Mouse (Mus musculus) cerebellum, adult 9-11 months (tissue): Measurements from ENCODE around the gene Usp47.

ENCODE experiments used
- DNase-seq: peaks from one replicate; pipeline ENCODE4 v3.0.0; 2022

The Usp47 gene

DNA sequence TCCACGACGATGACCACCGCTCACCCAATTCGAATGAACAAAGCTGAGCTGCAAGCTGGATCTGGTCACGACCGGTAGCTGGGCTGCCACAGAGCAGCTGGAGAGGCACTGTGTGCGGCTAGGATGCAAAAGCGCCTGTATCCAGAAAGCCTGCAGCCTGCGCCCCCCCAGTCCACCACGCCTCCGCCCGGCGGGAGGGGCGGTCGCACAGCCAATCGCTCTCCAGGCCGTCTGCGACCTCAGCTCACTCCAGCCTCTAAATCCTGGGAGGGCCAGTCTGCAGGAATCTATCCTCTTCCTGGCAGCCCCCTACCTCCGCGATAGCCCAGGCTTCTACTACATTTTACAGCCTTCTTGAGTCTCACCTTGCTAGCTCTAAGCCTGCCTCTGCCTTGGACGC lies 135.6 kb downstream of the Usp47 start, which contains the start of gene Dkk3:
TSS of gene Dkk3 (minus strand) at position 116 of the 400 bp plus-strand sequence.
- DNase-seq: no peak

DNA sequence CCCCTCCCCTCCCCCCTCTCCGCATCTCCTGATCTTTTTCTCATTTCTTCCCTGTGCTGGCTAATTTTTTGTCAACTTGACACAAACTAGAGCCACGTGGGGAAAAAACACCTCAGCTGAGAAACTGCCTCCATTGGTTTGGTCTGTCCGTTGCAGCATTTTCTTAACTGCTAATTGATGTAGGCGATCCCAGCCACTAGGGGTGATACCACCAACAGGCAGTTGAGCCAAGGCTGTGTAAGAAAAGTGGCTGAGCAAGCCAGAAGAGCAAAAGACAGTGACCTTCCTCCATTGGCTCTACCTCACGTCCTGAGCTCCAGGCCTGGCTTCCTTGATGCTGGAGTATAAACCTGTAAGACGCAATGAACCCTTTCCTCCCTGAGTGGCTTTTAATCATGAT lies 136.5 kb downstream of the Usp47 start:
- DNase-seq: no peak
